Mouse (Mus musculus): ENCODE measurements around the gene Tnfrsf13b.

DNA sequence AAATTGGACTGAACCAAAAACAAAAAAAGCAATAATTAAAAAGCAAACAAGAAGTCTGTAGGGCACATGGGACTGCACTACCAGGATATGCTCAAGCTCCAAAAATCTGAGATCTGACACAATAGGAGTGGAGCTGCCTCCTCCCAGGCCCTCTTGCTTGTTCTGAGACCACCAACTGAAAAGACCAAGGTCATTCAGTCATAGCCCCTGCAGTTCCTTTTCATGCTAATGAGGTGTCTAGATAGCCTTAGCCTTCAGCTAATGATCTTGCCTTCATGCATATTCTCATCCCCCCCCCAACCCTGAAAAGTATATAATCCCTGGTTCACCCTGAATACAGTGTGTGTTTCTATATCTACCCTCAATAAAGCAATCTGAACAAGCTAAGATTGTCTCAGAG lies 55.1 kb downstream of the Tnfrsf13b start:
- TF ChIP-seq POLR2A (IDR thresholded peaks at IDR 0.05; ENCODE audit: borderline replicate concordance, extremely low read depth, low read depth, low read length) (no peak), CTCF (IDR thresholded peaks at IDR 0.05; ENCODE audit: insufficient read depth, low read length) (no peak)

All from lung, adult 2 months (tissue).